Mouse (Mus musculus) kidney, adult 8-10 months (tissue): ENCODE measurements at regions not wholly inside any gene's neighbourhood (a gene's known extent, or its start where the extent isn't known, plus 50 kb on each side); places are given as distances from the start of the nearest gene placed in this dataset.
A peak's percentile ranks its signal among the peaks of the same experiment; 100 is the strongest.

Source experiments
- DNase-seq, 2 experiments: peaks; one replicate each; pipeline ENCODE4 v3.0.0; 2022

DNA sequence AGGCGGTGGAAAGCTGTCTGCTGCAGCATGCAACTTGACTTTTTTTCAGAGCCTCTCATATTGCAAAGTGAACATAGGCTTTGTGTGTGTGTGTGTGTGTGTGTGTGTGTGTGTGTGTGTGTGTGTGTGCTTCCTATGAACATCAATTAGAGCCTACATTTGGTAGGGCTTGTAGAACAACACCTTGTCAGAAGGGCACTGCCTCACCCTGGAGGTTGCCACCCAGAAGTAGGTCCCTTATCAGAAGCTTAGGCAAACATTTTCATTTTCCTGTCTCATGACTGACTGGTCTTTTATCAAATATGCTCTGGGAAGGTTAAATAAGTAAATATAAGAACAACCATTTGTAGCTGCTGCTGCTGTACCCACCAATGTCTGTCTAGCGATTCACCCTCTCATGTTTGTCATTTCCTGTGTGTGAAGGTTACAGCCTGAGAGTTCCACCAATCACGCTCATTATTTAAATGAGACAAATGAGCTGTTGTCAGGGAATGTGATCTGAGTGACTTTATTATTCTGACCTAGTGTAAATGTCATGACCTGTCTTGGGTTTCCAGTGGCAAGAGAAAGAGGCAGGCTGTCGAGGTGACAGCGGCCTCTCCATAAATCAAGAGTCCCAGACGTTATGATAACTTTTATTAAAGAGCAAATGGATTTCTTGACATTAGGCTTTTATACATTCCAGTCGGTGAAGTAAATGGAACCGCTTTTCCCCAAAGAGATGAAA lies 310.1 kb downstream of the Irx1 start:
- DNase-seq, result no peak

- no peak for DNase-seq
These were observed 313.6 kb downstream of the Irx1 start for GRCm38 (mm10) chr13:71649876-71650275.

DNA sequence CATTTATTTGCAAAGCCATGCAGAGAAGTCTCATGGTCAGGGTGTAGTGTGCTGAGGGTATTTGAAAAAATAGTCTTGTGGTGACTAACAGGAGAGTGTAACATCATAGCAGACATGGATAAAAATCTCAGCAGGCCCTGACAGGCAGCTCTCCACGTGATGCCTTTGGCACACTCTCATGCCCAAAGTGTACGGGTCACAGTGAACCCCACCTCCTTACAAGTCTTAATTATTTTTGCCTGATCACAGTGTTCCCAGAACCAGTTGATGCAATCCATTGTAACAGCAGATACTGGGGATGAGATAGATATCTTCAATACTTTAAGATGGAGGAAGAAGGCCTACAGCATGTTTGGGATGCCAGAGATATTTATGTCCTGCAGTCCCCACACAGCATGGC lies 314.5 kb downstream of the Irx1 start:
- no peak for DNase-seq

DNA sequence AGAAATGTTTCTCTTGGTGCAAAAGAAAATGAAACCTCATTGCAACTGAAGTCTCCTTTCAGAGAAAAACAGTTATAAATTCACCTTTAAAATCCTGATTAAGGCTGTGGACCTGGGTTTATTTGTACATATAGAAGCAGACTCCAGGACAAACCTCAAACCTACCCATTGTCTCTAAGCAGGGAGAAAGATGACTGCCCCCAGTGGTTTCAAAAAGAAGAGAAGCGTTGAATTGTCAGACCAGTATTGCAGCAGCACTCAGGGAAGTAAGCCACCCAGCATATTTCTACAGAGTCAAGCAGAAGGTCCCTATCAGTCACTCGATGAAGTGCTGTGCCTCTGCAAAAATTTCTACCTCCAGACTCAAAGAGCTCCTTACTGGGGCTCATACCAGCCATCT lies 332.1 kb downstream of the Irx1 start:
- DNase-seq, result no peak

DNA sequence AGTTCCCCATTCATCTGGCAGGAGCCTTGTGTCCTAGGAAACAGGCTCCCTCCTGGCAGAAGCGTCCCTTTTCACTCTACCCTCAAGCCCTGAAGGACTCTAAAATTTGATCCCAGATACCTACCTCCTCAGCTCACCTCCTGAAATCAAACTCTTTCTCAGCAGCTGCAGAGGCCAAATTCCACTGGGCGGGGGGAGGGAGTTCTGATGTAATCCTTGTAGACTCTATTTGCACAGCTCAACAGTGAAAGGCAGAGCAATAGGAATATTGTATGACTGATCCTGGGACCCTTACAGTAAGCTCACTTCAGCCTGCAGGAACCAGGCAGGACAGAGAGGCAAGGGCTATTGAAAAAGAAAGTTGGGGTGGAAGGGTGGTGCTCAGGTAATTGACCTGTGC lies 346.3 kb downstream of the Irx1 start:
- no peak for DNase-seq

GRCm38 (mm10) chr13:71612393-71613179 lies 350.9 kb downstream of the Irx1 start:
- no peak for DNase-seq

- peak; percentile 40 to 41 for DNase-seq
These were observed 381.0 kb downstream of the Irx1 start for GRCm38 (mm10) chr13:71582486-71582885.

DNA sequence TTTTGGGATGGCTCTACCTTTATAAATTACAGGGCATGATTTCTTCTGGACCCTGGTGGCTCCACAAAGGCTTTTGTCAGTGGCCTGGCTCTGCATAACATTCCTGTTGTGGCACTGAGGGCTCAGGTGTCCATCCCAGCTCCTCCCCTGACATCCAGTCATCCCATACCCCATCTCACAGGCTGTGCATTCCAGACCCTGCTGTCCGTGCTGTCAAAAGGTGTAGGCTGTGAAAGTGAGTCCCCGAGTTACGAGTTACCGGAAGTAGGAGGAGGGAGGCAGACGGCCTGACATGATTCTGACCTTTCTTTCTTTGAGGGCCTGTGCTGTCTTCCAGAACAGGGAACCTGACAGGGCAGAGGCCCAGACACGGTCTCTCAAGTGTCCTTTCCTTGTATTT lies 397.6 kb downstream of the Irx1 start:
- no peak for DNase-seq

GRCm38 (mm10) chr13:71565388-71565787 lies 398.1 kb downstream of the Irx1 start:
- DNase-seq, result peak; percentile 42 to 53

DNA sequence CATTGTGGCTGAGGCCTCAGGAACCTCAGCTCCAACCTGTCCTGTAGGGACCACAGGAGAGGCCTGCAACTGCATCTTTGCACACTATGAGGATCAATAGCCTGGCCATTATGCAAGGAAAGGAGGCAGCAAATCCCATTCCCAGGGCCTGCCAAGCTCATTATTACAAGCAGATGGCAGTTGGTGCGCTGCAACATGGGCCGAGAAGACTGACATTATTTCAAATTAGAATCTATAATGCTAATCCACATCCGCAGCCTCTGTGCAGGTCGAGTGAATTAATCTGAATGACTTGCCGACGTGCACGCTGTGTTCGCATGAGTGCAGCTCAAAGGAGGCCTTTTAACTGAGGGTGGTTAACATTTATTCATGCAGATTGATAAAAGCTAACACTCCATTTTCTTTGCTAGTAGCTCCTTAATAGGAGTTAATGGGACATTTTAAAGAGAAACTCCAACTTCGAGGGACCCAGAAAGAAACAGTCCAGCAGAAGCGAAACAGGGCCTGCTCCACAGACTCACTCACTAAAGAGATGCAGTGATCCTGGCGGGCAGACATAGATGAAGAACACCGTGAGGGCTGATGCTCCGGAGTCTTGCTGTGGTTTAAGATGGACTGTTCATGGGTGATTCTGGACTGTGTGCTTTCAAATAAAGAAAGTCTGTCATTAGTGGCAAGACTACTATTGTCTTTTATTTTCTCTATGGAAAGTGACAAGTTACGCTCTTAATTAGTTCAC lies 404.9 kb downstream of the Irx1 start:
- no peak for DNase-seq

DNA sequence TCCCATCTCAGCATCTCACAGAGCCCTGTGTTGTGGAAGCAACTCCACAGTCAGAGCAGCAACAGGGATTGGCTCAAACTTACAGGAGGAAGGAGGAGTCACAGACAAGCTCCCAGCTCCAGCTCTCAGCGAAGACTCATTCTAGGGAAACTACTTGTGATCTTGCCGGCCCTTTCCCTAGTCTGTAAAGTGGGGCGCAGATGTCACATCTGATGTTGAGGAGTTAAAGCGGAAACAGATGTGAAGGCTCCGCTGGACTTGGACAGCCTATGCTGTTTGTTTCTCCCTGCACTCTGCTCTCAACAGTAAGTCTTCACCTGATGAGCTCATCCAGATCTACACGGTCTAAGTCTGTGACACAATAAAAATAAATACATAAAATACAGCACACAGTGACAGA lies 408.1 kb downstream of the Irx1 start:
- DNase-seq, result no peak

DNA sequence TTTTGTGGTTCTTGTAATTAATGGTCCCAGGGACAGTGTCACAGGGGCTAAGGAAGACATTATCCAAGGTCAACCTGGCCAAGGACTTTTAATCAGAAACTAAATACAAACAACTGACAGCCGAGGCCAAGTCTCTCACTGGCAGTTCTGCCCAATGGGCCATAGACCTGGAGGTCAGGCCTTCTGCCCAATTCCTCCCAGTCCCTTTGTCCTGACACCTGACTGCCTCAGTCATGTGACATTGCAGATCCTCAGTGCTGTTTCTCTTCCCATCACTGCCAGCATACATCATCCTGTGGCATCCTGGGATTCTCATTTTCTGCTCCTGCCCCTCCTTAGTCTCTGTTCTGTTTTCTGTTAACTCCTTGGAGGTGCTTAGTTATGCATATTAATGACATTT lies 413.4 kb downstream of the Irx1 start:
- DNase-seq, result peak; percentile 49 to 73

- no peak for DNase-seq
These were observed 414.2 kb downstream of the Irx1 start for GRCm38 (mm10) chr13:71549206-71549831.

DNA sequence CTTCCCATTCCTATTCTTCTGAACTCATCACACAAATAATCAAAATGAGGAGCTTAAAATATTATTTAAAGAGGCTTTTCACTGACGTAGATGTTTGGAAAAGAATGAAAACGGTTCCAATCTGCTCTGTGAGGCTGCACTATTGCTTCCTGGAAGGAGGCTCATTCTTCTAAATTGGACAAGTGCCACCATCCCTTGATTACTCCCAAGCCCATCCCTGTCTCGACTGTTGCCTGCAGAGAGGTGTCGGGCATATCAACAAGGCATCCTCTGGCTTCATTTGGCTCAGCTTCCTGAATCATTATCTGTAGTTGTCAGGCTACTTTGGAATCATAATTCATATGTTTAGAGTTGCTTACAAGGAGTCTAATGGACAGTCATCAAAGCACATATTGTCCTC lies 425.3 kb downstream of the Irx1 start:
- no peak for DNase-seq

GRCm38 (mm10) chr13:71532796-71533351 lies 430.6 kb downstream of the Irx1 start:
- no peak for DNase-seq

DNA sequence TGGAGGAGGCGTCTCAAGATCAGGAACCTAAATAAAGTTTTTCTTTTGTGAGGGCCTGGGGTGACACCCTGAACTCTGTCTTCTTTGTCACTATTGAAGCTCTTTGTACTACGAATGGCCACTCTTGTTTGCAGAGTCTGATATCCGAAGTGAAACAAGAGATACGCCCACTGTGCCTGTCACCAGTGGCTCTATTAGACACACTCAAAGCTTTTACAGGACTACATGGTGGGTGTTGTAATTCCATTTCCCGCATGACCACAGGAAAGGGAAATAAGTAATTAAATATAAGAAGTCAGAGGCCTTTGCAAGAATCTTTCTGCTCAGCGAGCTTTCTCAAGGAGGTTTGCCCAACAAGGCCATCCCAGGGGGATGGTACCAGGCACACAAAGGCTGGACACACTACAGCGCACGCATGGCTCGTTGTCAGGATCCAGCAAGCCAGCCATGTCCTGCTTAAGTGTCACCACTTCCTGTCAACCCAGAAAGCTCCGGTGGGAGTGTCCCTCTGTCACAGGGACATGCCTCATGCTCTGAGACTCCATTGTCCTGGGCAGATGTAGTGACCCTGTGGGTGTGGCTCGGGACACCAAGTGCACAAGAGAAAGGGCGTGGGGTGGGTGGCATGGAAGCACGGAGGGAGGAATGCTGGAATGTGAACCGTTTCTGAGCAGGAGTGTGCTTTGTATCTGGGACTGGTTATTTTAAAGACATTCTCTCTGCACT lies 434.0 kb downstream of the Irx1 start:
- DNase-seq, result no peak

GRCm38 (mm10) chr13:71517776-71518175 lies 445.7 kb downstream of the Irx1 start:
- DNase-seq, result no peak

DNA sequence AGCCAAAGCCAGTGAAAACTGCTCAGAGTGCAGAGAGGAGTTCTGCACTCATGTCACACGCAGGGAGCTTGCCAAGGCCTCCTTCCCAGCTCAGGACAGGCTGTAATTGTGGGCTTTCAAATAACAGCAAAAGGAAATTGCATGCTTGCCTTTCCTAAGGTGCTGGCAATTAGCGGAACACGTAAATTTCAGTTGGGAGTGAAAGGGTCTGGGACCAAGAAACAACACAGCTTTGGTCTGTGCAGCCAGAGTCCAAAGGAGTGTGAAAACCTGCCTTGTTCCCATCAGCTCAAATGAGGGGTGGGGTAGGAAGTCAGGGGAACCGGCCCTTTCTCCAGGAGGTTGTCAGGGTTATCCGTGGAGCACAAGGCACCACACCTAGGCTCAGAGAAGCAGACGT lies 450.3 kb downstream of the Irx1 start:
- no peak for DNase-seq

DNA sequence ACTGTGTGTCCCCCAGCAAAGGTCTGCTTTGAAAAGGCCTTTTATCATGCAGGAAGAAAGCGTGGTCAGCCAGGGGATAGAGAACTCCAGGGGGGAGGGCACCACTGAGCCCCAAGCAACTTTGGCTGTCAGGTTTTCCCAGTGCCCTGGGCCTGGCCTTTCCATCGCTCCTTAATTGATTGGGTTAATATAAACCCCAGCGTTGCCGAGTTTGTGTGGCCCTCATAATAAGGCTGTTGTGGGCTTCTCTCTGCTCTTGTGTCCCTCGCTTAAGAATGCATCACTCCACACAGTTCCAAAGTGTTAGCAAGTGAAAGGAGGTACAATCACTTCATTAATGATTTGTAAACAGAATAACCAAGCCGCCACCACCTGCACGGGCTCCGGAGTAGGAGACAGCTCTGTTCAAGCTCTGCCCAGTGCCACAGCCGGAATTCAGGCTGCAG lies 455.5 kb downstream of the Irx1 start:
- DNase-seq, result peak; percentile 56 to 70

DNA sequence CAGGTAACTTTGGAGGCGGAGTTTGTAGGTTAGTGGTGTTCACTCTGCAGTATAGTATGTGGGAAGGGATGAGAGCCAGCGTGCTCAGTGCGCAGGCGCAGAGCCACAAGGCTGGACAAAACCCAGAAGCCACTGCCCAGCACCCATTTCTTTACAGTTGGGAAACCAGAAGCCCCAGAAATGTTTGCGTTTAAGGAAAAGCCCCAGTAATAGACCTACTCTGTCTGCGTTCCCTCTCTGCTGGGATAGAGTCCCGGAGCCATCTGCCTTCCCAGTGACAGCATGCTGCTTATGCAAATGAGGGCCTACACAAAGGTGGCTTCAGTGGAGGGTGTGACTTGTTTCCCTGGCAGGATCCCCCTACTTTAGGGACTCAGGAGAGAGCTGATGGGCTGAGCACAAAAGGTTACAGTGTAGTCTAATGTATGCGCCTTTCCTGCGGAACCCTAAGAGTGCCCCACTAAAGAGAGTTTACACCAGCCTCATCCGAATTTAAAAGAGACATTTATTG lies 456.0 kb downstream of the Irx1 start:
- DNase-seq, result peak; percentile 62

GRCm38 (mm10) chr13:71506777-71507176 lies 456.7 kb downstream of the Irx1 start:
- no peak for DNase-seq

- DNase-seq, result no peak
These were observed 473.8 kb downstream of the Irx1 start for GRCm38 (mm10) chr13:71489773-71490172.
